Mouse (Mus musculus): ENCODE measurements at regions not wholly inside any gene's neighbourhood (a gene's known extent, or its start where the extent isn't known, plus 50 kb on each side); places are given as distances from the start of the nearest gene placed in this dataset.

- TF ChIP-seq CTCF (IDR thresholded peaks at IDR 0.05; ENCODE audit: extremely low read depth, insufficient read length, insufficient replicate concordance, low read depth, low read length) (no peak), POLR2A (IDR thresholded peaks at IDR 0.05; ENCODE audit: low read depth, low read length) (no peak)
- H3K36me3 ChIP-seq (ENCODE audit: control insufficient read depth, insufficient read depth, low read length) = no peaks in the 10 kb centered on the region
Observed at GRCm38 (mm10) chr2:148320896-148321295, 74.2 kb upstream of the Sstr4 start.

GRCm38 (mm10) chr2:148325362-148325761 is 69.8 kb upstream of the Sstr4 start:
- TF ChIP-seq POLR2A (IDR thresholded peaks at IDR 0.05; ENCODE audit: low read depth, low read length) = no peak
- TF ChIP-seq CTCF (IDR thresholded peaks at IDR 0.05; ENCODE audit: extremely low read depth, insufficient read length, insufficient replicate concordance, low read depth, low read length) = no peak
- no peaks in the 10 kb centered on the region for H3K36me3 ChIP-seq (ENCODE audit: control insufficient read depth, insufficient read depth, low read length)
- H3K4me1 ChIP-seq (ENCODE audit: control insufficient read depth, insufficient read depth, insufficient read length, low read length) = no peaks in the 10 kb centered on the region
- no peak overlapping the region for H3K4me3 ChIP-seq (ENCODE audit: low read depth, low read length)
- H3K27me3 ChIP-seq (ENCODE audit: control insufficient read depth, insufficient read depth, low read length) = no peaks in the 10 kb centered on the region
- WGBS = 73% methylated on average over 3 of the region's 3 CpGs
- no peak overlapping the region for H3K27ac ChIP-seq (ENCODE audit: insufficient read depth, low read depth, low read length)

More at GRCm38 (mm10) chr2:148320896-148321295, 74.2 kb upstream of the Sstr4 start:
- WGBS = 71% methylated on average over 1 of the region's 1 CpGs
- H3K4me1 ChIP-seq (ENCODE audit: control insufficient read depth, insufficient read depth, insufficient read length, low read length) = no peaks in the 10 kb centered on the region
- no peak overlapping the region for H3K27ac ChIP-seq (ENCODE audit: insufficient read depth, low read depth, low read length)
- H3K27me3 ChIP-seq (ENCODE audit: control insufficient read depth, insufficient read depth, low read length) = no peaks in the 10 kb centered on the region
- H3K4me3 ChIP-seq (ENCODE audit: low read depth, low read length) = no peak overlapping the region

DNA sequence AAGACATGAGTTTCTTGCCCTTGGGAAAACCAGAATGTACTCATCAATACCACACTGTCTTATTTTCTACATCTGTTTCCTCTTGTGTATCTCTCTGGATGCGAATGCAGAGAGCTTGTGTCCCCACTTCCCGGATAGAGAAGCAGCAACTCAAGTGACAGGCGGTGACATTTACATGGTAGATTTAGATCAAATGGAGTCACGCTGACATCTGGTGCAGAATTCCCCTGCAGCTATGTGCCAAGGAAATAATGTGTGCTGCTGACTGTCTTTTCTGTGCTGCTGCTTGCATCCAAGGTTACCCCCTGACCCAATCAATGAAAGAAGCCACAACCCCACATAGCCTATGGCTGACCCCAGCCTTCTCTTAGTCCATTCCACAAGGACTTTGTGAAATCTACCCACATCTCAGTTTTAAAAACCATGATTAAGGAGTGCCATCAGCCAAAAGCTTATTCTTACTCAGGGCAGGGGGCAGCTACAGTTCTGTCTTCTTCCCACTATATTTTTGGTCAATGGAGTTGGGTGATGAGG is 69.2 kb upstream of the Sstr4 start:
- WGBS = 81% methylated on average over 4 of the region's 4 CpGs
- Histone ChIP-seq H3K27me3 (ENCODE audit: control insufficient read depth, insufficient read depth, low read length) (no peaks in the 10 kb centered on the region), H3K27ac (ENCODE audit: insufficient read depth, low read depth, low read length) (no peak overlapping the region), H3K4me1 (ENCODE audit: control insufficient read depth, insufficient read depth, insufficient read length, low read length) (no peaks in the 10 kb centered on the region), H3K36me3 (ENCODE audit: control insufficient read depth, insufficient read depth, low read length) (no peaks in the 10 kb centered on the region), H3K4me3 (ENCODE audit: low read depth, low read length) (no peak overlapping the region)
- no peak for TF ChIP-seq POLR2A (IDR thresholded peaks at IDR 0.05; ENCODE audit: low read depth, low read length)
- TF ChIP-seq CTCF (IDR thresholded peaks at IDR 0.05; ENCODE audit: extremely low read depth, insufficient read length, insufficient replicate concordance, low read depth, low read length) = no peak

DNA sequence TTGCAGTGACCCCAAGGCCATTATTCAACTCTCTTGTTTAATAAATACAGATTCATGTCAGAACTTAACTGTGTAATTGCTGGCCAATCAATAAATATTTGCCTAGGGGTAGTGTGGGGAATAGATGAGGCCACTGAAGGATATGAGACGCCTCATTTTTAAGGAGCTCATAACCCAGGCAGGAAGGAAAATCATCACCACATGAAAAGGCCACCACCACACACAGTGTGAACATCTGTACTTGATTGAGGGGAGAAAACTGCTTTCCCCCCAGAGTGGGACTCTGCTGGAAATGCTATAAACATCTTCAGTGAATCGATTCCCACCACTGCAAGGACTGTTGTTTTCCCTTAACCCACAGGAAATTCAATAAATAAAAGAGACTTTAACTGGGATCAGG is 68.7 kb upstream of the Sstr4 start:
- WGBS = 44% methylated on average over 2 of the region's 2 CpGs

GRCm38 (mm10) chr2:148327552-148327951 is 67.6 kb upstream of the Sstr4 start:
- no peak for TF ChIP-seq POLR2A (IDR thresholded peaks at IDR 0.05; ENCODE audit: low read depth, low read length)
- no peak overlapping the region for H3K4me3 ChIP-seq (ENCODE audit: low read depth, low read length)
- no peaks in the 10 kb centered on the region for H3K4me1 ChIP-seq (ENCODE audit: control insufficient read depth, insufficient read depth, insufficient read length, low read length)
- no peak overlapping the region for H3K27ac ChIP-seq (ENCODE audit: insufficient read depth, low read depth, low read length)
- no peaks in the 10 kb centered on the region for H3K36me3 ChIP-seq (ENCODE audit: control insufficient read depth, insufficient read depth, low read length)
- WGBS = 80% methylated on average over 1 of the region's 1 CpGs
- H3K27me3 ChIP-seq (ENCODE audit: control insufficient read depth, insufficient read depth, low read length) = no peaks in the 10 kb centered on the region

More for the DNA sequence above, 68.7 kb upstream of the Sstr4 start:
- Histone ChIP-seq H3K36me3 (ENCODE audit: control insufficient read depth, insufficient read depth, low read length) (no peaks in the 10 kb centered on the region), H3K27me3 (ENCODE audit: control insufficient read depth, insufficient read depth, low read length) (no peaks in the 10 kb centered on the region), H3K4me3 (ENCODE audit: low read depth, low read length) (no peak overlapping the region), H3K27ac (ENCODE audit: insufficient read depth, low read depth, low read length) (no peak overlapping the region), H3K4me1 (ENCODE audit: control insufficient read depth, insufficient read depth, insufficient read length, low read length) (no peaks in the 10 kb centered on the region)
- TF ChIP-seq CTCF (IDR thresholded peaks at IDR 0.05; ENCODE audit: extremely low read depth, insufficient read length, insufficient replicate concordance, low read depth, low read length) (no peak), POLR2A (IDR thresholded peaks at IDR 0.05; ENCODE audit: low read depth, low read length) (no peak)

DNA sequence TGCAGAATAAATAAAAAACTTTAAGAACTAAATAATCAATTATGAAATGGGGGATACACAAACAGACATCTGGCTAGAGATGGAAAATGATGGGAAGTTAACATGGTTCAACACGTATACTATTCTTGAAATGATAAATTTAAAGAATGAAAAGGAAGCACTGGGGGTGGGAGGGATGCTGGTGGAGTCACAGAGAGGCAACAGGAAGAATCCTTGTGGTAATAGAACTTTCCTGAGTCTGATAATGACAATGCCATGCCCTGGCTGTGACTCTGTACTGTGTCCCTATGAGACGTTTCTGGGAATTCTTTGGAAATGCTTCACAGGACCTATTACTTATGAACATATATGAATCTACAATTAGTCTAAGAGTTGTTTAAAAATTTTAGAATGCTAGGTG is 64.8 kb upstream of the Sstr4 start:
- no peaks in the 10 kb centered on the region for H3K36me3 ChIP-seq (ENCODE audit: control insufficient read depth, insufficient read depth, low read length)
- TF ChIP-seq CTCF (IDR thresholded peaks at IDR 0.05; ENCODE audit: extremely low read depth, insufficient read length, insufficient replicate concordance, low read depth, low read length) (no peak), POLR2A (IDR thresholded peaks at IDR 0.05; ENCODE audit: low read depth, low read length) (no peak)
- no peaks in the 10 kb centered on the region for H3K27me3 ChIP-seq (ENCODE audit: control insufficient read depth, insufficient read depth, low read length)
- 75% methylated on average over 2 of the region's 2 CpGs for WGBS
- H3K4me3 ChIP-seq (ENCODE audit: low read depth, low read length) = no peak overlapping the region
- no peak overlapping the region for H3K27ac ChIP-seq (ENCODE audit: insufficient read depth, low read depth, low read length)
- no peaks in the 10 kb centered on the region for H3K4me1 ChIP-seq (ENCODE audit: control insufficient read depth, insufficient read depth, insufficient read length, low read length)

- Histone ChIP-seq H3K4me3 (ENCODE audit: low read depth, low read length) (no peak overlapping the region), H3K4me1 (ENCODE audit: control insufficient read depth, insufficient read depth, insufficient read length, low read length) (no peaks in the 10 kb centered on the region), H3K36me3 (ENCODE audit: control insufficient read depth, insufficient read depth, low read length) (no peaks in the 10 kb centered on the region), H3K27me3 (ENCODE audit: control insufficient read depth, insufficient read depth, low read length) (no peaks in the 10 kb centered on the region), H3K27ac (ENCODE audit: insufficient read depth, low read depth, low read length) (no peak overlapping the region)
- TF ChIP-seq POLR2A (IDR thresholded peaks at IDR 0.05; ENCODE audit: low read depth, low read length) = no peak
- no peak for TF ChIP-seq CTCF (IDR thresholded peaks at IDR 0.05; ENCODE audit: extremely low read depth, insufficient read length, insufficient replicate concordance, low read depth, low read length)
- WGBS = 90% methylated on average over 1 of the region's 1 CpGs
Observed at GRCm38 (mm10) chr2:148334555-148334954, 60.6 kb upstream of the Sstr4 start.

- H3K4me3 ChIP-seq (ENCODE audit: low read depth, low read length) = no peak overlapping the region
- no peaks in the 10 kb centered on the region for H3K36me3 ChIP-seq (ENCODE audit: control insufficient read depth, insufficient read depth, low read length)
- 94% methylated on average over 2 of the region's 2 CpGs for WGBS
- no peaks in the 10 kb centered on the region for H3K4me1 ChIP-seq (ENCODE audit: control insufficient read depth, insufficient read depth, insufficient read length, low read length)
- no peaks in the 10 kb centered on the region for H3K27me3 ChIP-seq (ENCODE audit: control insufficient read depth, insufficient read depth, low read length)
- TF ChIP-seq POLR2A (IDR thresholded peaks at IDR 0.05; ENCODE audit: low read depth, low read length) = no peak
- TF ChIP-seq CTCF (IDR thresholded peaks at IDR 0.05; ENCODE audit: extremely low read depth, insufficient read length, insufficient replicate concordance, low read depth, low read length) = no peak
- no peak overlapping the region for H3K27ac ChIP-seq (ENCODE audit: insufficient read depth, low read depth, low read length)
Observed at GRCm38 (mm10) chr2:148336626-148337025, 58.5 kb upstream of the Sstr4 start.
